Mouse (Mus musculus) v-Abl transformed pro-B cells (cell line): ENCODE data around the gene Olfm2.

ENCODE experiments used
- in situ Hi-C, 2 experiments: fragments of 400-800 bp; cut with MboI; formaldehyde crosslinking; loops; one replicate each; pipeline ENCODE4 v1.15.1; 2025; ENCODE audit not compliant: unreplicated experiment in 2 of 2

The Olfm2 gene

DNA sequence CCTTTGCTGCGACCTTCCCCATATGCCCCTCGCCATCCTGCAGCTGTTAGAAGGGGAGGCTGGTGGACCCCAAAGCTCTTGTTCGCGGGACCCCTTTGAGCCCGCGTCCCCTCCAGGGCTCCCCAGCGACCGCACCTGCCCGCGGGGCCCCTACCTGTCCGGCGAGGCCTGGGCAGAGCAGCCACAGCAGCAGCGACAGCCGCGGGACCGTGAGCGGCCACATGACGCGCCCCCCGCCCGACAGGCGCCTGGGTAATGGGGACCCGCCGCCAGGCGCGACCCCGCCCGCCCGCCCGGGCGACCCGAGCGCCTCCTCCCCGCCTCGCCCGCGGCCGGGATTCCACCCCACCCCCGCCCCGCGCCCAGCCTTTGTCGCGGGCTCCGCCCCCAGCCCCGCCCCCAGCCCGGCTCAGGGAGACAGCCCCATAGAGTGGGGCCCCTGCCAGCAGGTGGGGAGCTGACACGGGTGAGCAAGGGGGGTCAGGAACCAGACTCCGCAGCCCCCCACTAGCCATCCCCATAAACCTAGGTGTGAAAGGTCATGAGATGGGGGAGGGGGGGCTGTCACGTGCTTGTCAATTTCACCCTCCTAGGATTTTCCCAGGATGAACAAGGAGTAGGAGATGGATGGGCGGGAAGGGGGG, at the start of gene Olfm2:
Olfm2 (minus strand) TSS at position 333 of the 644 bp plus-strand sequence.
- in situ Hi-C loops = loop anchor here (25.0 kb wide), 2 partner anchors 91 to 391 kb away; partner anchors contain the start of genes Cdc37 (in 2 of the 2) and Tyk2 (in 2 of the 2)

DNA sequence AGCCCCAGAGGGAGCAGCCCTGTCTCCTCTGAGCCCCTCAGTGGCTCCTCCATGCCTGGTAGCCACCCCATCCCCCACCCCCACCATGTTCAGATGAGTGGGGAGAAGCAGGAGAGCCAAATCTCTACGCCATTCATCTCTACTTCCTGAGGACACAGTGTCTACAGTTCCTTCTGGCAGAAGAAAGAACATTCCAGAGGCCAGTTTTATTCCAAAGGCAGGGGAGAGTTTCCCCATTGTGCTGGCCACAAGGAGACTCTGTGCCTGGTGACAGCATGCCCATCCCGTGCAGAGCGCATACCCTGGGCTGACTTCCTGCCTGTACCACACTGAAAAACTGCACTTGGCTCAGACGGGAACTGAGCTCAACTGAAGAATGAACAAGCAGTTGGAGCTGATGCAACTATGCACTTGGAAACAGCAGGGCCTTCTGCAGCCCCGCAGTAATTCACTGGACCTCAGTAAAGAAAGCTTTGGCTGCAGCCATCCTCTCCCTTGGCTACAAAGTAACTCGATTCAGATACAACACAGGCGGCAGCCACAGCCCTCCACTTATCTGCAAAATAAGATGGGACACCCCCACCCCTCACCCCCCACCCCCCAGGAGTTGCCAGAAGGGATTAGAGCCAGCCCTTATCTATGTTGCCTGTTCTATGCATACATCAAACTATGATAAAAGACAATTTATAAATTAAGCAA, 48.1 kb upstream of the Olfm2 start:
- in situ Hi-C loops = no loop called here

DNA sequence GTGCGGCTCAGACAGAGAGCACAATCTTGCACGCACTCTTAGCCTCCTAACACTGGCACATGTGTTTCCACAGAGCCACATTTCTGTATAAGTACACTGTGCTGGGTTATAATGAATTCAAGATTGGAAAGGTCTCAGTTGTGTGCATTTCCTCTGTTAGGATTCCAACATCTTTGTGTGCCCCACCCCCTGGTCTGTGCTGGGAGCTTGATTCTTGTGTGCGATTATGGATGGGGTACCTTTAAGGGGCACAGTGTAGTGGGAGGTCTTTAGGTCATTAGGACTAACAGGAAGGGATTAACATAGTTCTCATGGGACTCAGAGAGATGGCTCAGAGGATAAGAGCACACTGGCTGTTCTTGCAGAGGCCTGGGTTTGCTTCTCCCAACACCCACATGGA, 44.2 kb upstream of the Olfm2 start:
- in situ Hi-C loops = no loop called here

DNA sequence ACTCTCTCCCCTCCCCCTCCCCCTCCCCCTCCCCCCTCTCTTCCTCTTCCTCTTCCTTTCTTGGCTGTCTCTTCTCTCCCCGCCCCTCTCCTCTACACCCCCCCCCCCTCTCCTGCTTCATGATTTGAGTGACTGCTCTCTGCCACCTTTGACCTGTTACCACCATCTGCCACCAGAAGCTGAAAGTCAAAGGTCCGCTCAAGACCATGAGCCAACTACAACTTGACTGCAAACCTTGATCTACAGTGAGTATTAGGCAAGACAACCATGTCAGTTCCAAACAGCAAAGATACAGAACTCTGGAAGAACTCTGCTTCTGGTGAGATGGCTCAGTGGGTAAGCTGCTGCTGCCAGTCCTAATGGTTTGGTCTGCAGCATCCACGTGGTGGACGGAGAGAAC, 43.5 kb upstream of the Olfm2 start:
- in situ Hi-C loops = no loop called here

DNA sequence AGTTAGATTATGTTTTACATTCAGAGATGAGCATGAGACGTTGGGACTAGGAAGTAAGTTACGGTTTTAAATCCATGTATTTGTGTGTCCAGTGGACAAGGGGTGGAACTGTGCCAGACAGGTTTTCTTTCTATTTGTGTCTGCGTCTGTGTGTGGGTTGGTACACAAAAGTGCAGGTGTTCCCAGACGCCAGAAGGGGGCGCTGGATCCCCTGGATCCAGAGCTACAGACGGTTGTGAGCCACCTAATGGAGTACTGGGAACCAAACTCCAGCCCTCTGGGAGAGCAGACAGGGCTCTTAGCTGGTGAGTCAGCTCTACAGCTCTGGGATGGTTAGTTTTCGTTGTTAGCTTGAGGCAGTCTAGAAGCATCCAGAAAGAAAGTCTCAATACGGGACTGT, 41.8 kb upstream of the Olfm2 start:
- in situ Hi-C loops = no loop called here

DNA sequence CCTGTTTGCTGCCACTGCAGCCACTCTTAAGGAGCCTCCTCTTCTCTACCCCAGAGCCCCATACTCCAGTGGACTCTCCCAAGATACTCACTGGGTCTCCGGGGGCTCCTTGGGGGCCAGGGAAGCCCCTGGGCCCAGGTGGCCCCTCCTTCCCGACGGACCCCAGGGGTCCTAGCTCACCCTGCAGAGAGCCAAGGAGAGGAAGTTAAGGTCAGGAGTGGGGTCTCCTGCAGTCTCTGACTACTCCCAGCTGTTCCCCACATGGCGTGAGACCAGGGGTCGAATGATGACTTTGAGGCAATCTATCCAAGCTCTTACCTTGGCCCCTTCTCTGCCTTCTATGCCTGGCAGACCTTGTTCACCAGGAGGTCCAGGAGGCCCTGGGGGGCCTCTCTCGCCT, 38.9 kb upstream of the Olfm2 start:
- in situ Hi-C loops = no loop called here

DNA sequence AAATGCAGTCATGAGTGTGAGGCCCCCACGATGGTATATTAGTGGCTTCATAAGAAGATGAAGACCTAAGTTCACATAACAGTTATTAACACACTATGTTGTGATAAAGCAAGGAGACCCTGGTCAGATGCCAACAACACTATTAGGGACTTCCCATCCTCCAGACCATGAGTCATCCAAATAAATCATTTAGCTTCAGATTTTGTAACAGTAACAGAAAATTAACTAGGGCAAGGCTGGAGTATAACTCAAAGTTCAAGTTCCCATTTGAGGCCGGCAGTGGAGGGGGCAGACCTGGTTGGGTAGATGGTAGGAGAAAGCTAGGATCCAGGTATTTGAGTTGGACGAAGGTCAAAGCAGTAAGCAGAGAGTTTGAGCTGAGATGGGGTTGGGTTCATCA, 35.1 kb upstream of the Olfm2 start:
- in situ Hi-C loops = no loop called here

DNA sequence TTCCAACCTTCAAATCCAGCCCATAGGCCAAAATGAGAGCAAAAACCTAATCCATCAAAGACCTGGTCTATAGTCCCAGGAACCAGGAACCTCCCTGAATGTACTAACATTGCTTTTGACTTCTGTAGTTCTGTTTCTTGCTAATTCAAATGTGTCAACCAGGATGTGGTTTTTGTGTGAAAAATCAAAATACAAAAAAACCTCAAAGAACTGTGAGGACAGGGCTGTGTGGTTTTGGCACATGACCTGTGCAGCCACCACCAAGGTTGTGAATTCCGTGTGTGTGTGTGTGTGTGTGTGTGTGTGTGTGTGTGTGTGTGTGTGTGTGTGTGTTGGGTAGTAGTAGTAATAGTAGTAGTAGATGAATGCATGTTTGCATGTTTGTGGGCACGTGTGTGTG, 19.1 kb upstream of the Olfm2 start:
- in situ Hi-C loops = no loop called here

DNA sequence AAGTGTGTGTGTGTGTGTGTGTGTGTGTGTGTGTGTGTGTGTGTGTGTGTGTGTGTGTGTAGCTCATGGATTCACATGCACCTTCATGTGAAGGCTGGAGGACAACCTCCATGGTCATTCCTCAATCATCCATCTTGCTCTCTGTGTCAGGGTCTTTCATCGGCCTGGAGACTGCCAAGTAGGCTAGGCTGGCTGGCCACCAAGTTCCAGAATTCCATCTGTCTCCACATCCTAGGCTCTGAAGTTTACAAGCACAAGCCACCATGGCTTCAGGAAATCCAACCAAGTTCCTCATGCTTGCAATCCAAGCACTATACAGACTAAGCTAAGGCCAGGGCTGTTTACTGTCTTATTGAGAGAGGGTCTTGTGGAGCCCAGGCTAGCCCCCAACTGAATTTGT, 16.9 kb upstream of the Olfm2 start:
- in situ Hi-C loops = no loop called here

DNA sequence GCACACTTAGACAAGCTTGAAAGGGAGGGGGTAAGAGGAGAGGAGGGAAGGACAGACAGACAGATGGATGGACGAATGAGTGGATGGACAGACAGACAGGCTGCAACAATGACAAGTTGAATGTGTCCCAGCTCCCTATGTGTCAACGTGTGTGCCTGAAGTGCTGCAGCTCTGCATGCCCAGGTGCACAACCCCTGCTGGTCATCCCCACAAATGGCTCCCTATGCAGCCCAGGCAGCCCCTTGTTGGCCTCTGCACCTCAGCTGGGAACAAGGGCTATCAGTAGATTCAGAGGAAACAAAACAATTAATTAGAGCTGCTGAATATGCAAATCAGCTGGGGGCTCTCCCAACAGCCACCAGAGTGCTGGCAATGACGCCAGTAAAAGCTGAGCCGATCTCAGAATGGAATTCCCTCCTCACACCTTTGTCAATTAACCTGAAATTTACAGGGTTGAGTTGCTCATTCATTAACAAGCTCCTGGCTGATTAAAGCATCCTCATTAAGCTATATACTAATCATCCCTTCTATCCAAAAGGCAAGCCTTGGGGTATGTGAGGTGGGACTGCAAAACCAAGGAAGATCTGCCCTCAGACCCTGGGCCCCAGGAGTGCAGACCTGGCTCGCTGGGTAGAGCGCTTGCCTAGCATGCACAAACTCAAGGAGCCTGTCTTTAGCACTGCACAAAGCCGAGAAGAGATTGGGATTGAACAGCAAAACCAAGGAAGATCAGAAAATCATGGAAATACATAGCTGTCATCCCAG, 16.2 kb upstream of the Olfm2 start:
- in situ Hi-C loops = no loop called here

DNA sequence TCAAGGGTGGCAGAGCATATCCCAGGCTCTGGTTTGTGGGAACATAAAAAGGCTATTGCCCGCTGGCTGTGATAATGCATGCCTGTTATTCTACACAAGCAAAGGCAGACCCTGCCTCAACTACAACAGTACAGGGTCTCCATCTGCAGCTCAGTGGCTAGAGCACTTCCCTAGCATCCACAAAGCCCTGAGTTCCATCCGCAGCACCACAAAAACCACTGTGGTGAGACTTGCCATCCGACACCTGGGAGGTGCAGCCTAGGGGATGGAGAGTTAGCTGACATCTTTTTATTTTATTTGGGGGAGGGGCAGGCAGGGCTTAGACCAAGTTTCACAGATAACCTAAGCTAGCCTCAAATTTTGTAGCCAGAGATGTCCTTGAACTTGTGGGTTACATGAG, 15.2 kb upstream of the Olfm2 start:
- in situ Hi-C loops = no loop called here

DNA sequence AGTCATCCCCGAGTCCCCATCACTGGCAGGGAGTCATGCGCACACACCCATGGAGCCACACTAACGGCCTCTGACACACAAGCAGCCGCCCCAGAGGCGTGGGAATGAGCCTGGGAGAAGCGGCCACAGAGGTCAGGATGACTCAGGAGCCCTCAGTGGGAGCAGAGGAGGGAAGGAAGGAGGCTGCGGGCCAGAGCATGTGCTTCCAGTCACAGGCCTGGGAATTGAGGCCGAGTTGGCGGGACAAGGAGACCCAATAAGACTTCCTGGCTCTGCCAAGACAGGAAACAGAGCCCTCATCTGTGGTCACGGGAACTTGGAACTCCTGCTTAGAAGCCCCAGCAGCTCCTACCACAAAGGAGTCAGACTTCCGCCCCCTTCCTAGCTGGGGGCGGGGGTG, 14.7 kb upstream of the Olfm2 start:
- in situ Hi-C loops = no loop called here

DNA sequence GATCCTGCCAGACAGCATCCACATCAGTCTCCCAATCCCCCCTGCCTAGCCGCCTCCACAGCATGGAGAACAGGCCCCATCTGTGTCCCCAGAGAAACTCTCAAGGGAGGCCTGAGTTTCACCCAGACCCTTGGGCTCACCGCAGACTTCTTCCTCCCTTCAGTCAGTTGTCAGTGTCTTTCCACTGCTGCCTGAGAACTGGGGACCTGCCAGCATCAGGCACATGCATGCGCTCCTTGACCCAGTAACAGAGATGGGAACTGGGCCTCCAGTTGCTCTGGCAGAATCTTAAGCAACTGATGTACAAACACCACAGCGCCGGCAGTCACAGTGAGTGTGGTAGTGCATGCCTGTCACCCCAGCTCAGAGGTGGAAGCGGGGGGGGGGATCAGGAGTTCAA, 12.7 kb upstream of the Olfm2 start:
- in situ Hi-C loops = no loop called here

DNA sequence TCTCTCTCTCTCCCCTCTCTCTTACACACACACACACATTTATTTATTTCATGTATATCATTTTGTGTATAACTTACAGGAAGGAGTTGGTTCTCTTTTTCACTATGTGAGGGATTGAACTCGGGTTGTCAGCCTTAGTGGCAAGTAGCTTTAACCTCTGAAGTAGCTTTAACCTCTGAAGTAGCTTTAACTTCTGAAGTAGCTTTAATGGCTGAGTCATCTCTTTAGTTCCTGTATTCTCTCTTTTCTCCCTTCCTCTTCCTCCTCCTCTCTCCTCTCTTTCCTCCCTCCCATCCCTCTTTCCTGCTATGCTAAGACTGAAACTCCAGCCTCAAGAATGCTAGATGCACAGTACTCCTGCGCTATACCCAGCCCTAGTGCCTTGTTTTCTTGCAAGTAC, 12.1 kb upstream of the Olfm2 start:
- in situ Hi-C loops = no loop called here

DNA sequence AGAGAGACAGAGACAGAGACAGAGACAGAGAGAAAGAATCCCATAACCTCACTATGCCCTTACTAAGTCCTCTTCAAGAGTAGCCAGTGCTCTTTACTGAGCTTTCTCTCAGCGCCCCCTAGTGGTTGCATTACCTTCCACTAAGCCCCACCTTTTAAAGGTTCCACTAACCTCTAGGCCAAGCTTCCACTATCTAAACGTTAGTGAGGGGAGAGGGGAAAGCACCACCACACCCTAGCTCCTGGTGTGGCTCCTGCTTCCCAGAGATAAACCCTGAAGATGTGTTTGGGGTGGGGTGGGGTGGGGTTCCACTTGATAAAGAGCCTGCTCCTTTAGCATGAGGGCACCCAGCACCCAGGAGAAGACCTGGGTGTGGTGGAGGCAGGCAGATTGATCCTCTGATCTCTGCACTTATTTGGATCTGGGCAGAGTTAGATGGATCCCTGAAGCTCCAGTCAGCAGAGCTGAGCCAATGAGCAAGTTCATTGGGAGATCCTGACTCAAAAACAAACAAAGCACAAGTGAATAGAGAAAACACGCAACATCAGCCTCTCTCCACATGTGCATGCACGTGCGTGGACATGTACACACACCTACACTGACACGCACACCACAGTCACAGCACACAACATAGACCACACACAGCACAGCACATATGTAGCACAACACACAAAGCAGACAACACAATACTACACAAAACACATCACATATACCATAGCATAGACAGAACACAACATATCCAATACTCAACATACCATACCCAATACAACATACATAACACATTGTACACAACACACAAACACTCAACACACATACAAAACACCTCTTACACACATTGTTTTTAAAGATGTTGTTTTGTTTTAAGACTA, 11.2 kb upstream of the Olfm2 start:
- in situ Hi-C loops = no loop called here

DNA sequence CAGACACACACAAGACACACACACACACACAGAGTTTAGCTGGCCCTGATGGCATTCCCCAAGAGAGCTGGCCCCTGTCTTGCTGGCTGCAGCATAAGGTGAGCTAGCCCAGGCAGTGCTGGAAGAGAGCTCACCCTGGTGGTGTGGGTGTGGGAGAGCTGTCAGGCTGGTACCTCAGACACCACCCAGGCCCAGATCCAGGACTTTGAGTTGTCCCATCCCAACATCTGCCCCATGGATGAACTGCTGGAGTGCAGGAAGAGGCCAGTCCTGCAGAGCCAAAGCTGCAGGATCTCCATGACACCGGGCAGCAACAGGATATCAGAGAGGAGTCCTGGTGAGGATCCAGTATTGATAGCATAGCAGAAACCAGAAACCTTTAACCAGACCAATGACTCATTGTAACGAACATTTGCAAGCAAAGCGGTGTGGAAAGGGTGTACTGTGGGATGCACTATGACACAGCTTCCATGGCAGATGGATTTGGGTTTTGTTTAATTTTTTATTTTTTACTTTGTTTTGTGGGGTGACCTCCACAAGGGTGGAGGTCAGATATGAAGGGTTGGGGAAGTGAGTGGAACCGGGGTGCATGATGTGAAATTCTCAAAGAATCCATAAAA, 10.0 kb upstream of the Olfm2 start:
- in situ Hi-C loops = no loop called here

DNA sequence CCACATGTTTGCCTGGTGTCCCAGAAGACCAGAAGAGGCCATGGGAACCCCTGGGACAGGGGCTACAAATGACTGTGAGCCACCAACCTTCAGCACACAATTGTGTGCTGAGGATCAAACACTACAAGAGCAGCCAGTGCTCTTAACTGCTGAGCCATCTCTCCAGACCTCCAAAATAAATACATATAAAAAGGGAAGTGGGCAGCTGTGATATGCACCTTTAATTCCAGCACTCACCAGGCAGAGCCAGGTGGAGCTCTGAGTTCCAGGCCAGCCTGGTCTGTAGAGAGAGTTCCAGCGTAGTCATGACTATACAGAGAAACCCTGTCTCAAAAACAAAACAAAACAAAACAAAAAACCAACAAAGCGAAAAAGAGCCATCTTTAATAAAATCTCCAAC, 8.2 kb upstream of the Olfm2 start:
- in situ Hi-C loops = no loop called here

DNA sequence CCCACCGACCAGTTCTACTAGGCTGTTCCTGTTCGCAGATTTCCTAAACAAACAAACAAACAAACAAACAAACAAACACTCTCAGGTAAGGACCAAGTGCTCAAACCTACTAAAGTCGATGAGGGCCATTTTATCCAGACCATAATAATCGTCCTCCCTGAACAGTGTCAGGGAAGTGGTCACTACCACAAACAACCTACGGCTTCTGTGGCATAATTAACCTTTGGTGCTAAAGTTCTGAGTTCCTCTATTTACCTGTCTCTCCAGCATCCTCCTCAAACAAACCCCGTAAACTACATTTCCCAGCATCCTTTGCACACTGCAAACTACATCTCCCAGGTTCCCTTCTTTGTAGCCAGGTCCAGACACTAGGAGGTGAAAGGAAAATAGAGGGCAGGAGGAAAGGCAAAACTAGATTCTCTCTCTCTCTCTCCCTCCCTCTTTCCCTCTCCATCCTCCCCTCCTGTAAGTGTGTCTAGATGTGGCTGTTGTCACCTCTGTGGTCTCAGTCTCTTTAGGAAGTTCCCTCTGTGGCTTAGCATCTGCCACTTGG, 5.4 kb upstream of the Olfm2 start:
- in situ Hi-C loops = no loop called here

DNA sequence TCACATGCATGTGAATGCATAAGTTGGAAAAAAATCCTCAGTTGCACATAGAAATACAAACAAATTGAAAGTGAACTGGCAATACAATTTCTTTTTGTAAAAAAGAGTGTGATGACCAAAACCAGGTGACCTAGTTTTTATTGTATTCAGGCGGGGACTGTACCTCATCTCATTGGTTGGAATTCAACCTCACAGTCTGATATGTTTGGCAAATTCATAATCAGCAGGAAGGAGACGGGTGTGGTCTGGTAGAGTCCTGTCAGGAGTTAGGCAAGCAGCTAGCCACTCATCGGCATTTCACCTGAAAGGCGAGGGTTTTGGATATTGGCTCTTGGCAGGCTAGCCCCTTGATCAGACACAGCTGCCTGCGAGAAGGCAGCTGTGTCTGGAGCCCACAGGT, 3.1 kb upstream of the Olfm2 start:
- in situ Hi-C loops = loop anchor here (25.0 kb wide), 2 partner anchors 88 to 388 kb away; partner anchors contain the start of genes Cdc37 (in 2 of the 2) and Tyk2 (in 2 of the 2)

DNA sequence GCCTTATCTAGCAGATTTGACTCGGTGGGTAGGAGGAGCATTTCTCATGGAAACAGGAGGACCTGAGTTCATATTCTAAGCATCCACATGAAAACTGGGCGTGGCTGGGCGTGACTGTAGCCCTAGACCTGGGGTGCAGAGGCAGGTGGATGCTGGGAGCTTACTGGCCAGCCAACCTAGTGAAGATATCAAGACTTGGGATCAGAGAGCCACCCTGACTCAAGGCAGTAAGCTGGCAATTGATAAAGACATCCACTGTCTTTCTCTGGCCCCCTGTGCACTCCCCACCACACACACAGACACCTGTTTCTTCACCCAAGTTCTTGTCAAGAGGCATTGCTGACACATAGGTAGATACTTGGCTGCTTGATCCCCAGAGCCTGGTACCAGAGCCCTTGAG, 2.4 kb upstream of the Olfm2 start:
- in situ Hi-C loops = loop anchor here (25.0 kb wide), 2 partner anchors 89 to 389 kb away; partner anchors contain the start of genes Cdc37 (in 2 of the 2) and Tyk2 (in 2 of the 2)
